Mouse (Mus musculus): ENCODE results near the gene Myo18b. TPM values are rescaled to one million over a fixed set of nuclear protein-coding genes. Genes with fewer than 3 reads are reported as not detected.

The Myo18b gene
- polyA plus RNA-seq, 1 experiment from 2014 or later = 0.80 TPM

GRCm38 (mm10) chr5:112645535-112645934 lies 250.6 kb downstream of the Myo18b start:
- Histone ChIP-seq H3K27me3 (ENCODE audit: insufficient read depth, low read length) (no peaks in the 10 kb centered on the region), H3K4me2 (no peak overlapping the region), H3K36me3 (ENCODE audit: insufficient read depth) (no peaks in the 10 kb centered on the region), H3K4me1 (ENCODE audit: insufficient read depth) (0 out of 2 replicates have a peak, but pooled peaks cover 5% of the 10 kb centered on the region), H3K9ac (no peak overlapping the region), H3K27ac (ENCODE audit: low read depth) (no peak overlapping the region), H3K9me3 (ENCODE audit: low read depth, low read length) (no peaks in the 10 kb centered on the region), H3K4me3 (ENCODE audit: low read depth, low read length) (no peak overlapping the region)
- WGBS = 84% methylated on average over 2 of the region's 2 CpGs
- no peak for TF ChIP-seq CTCF (IDR thresholded peaks at IDR 0.05; ENCODE audit: low read depth)
- DNase-seq (no peak), ATAC-seq (ENCODE audit: insufficient read depth) (no peak)

DNA sequence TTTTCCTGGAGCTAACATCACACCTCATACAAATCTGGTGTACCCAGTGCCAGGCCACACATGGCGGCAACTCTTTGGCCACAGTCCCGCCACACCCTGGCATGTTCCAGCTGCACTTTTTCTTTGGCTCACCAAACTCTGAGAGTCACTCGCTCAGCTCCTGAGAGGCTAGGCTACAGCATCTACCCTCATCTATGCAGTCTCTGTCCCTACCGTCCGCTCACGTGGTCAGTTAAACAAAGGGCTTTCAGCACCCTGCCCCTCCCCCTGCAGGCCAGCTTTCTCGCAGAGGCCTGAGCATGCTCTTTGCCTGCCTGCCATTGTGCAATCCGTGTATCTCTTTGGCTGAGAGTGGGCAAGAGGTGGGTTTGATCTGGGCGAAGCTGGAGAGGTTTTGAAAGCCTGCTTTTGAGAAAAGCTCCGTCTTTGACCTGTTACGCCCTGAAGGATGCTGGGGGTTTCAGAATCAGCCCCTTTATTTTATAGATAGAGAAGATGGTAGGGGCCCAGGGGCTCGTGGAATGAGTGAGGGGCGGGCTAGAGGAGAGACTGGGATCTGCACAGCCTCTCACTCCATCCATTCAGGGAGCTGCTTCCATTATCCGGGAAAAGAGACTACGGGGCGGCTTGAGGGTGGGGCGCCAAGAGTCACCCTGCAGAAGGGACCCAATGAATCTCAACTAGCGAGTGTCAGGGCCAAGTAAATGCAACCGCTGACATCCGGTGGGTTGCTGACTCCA lies 252.5 kb downstream of the Myo18b start:
- Histone ChIP-seq H3K9ac (no peak overlapping the region), H3K4me3 (ENCODE audit: low read depth, low read length) (no peak overlapping the region), H3K9me3 (ENCODE audit: low read depth, low read length) (no peaks in the 10 kb centered on the region), H3K4me1 (ENCODE audit: insufficient read depth) (0 out of 2 replicates have a peak, but pooled peaks cover 5% of the 10 kb centered on the region), H3K27me3 (ENCODE audit: insufficient read depth, low read length) (no peaks in the 10 kb centered on the region), H3K36me3 (ENCODE audit: insufficient read depth) (no peaks in the 10 kb centered on the region), H3K27ac (ENCODE audit: low read depth) (no peak overlapping the region), H3K4me2 (no peak overlapping the region)
- DNase-seq (peak; percentile 68), ATAC-seq (ENCODE audit: insufficient read depth) (0 out of 2 replicates have a peak, but pooled peaks have one; percentile 32)
- WGBS = 45% methylated on average over 20 of the region's 20 CpGs
- no peak for TF ChIP-seq CTCF (IDR thresholded peaks at IDR 0.05; ENCODE audit: low read depth)

DNA sequence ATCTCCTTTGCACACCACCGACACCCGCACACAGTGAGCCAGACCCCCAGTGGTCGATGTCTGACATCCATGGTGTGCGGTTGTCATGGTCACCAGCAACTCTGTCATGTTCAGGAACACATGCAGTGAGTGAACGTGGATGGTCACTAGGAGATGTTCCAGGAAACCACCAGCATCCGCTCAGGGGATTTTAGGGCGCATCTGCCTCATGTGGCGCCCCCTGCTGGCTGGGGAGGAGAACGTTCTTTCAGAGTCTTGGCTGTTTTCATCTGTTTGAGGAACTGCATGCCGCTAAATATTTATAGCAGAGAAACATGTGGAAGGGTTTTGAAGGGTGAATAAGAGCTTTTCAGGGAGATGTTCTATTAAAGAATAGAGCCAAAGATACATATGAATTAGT lies 253.4 kb downstream of the Myo18b start:
- H3K4me3 ChIP-seq (ENCODE audit: low read depth, low read length) = no peak overlapping the region
- TF ChIP-seq CTCF (IDR thresholded peaks at IDR 0.05; ENCODE audit: low read depth) = peak; percentile 73
- no peaks in the 10 kb centered on the region for H3K36me3 ChIP-seq (ENCODE audit: insufficient read depth)
- 52% methylated on average over 10 of the region's 10 CpGs for WGBS
- H3K9me3 ChIP-seq (ENCODE audit: low read depth, low read length) = no peaks in the 10 kb centered on the region
- ATAC-seq (ENCODE audit: insufficient read depth) (no peak), DNase-seq (no peak)
- no peak overlapping the region for H3K4me2 ChIP-seq
- H3K27me3 ChIP-seq (ENCODE audit: insufficient read depth, low read length) = no peaks in the 10 kb centered on the region
- H3K9ac ChIP-seq = no peak overlapping the region
- 0 out of 2 replicates have a peak, but pooled peaks cover 5% of the 10 kb centered on the region for H3K4me1 ChIP-seq (ENCODE audit: insufficient read depth)
- H3K27ac ChIP-seq (ENCODE audit: low read depth) = no peak overlapping the region

DNA sequence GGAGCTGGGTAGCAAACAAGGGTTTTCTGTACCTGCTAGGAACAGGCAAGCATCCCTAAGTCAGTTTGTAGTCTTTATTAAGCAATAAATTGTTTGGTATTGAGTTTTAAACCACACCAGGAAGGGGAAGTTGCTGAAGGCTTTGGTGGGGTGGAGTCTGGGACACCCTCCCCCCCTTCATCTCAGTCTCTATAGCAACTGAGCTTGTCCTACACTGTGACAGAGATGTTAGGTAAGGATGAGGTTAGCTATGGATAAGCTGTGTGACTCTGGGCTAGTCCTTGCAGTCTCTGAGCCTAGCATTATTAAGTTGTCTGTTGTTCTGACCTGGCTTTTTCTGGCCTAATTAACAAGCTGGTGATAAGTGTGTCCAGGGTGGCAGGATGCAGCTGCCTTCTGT lies 254.4 kb downstream of the Myo18b start:
- Histone ChIP-seq H3K9ac (no peak overlapping the region), H3K36me3 (ENCODE audit: insufficient read depth) (no peaks in the 10 kb centered on the region), H3K4me1 (ENCODE audit: insufficient read depth) (0 out of 2 replicates have a peak, but pooled peaks cover 5% of the 10 kb centered on the region), H3K9me3 (ENCODE audit: low read depth, low read length) (no peaks in the 10 kb centered on the region), H3K4me2 (no peak overlapping the region), H3K27me3 (ENCODE audit: insufficient read depth, low read length) (no peaks in the 10 kb centered on the region), H3K4me3 (ENCODE audit: low read depth, low read length) (no peak overlapping the region), H3K27ac (ENCODE audit: low read depth) (no peak overlapping the region)
- DNase-seq (no peak), ATAC-seq (ENCODE audit: insufficient read depth) (no peak)
- TF ChIP-seq CTCF (IDR thresholded peaks at IDR 0.05; ENCODE audit: low read depth) = no peak

GRCm38 (mm10) chr5:112641131-112641530 lies 255.0 kb downstream of the Myo18b start:
- Histone ChIP-seq H3K4me3 (ENCODE audit: low read depth, low read length) (no peak overlapping the region), H3K4me2 (no peak overlapping the region), H3K36me3 (ENCODE audit: insufficient read depth) (no peaks in the 10 kb centered on the region), H3K9ac (no peak overlapping the region), H3K27me3 (ENCODE audit: insufficient read depth, low read length) (no peaks in the 10 kb centered on the region), H3K9me3 (ENCODE audit: low read depth, low read length) (no peaks in the 10 kb centered on the region), H3K27ac (ENCODE audit: low read depth) (no peak overlapping the region), H3K4me1 (ENCODE audit: insufficient read depth) (0 out of 2 replicates have a peak, but pooled peaks cover 5% of the 10 kb centered on the region)
- no peak for DNase-seq
- ATAC-seq (ENCODE audit: insufficient read depth) = no peak
- no peak for TF ChIP-seq CTCF (IDR thresholded peaks at IDR 0.05; ENCODE audit: low read depth)
- 13% methylated on average over 20 of the region's 20 CpGs for WGBS

- WGBS = 27% methylated on average over 13 of the region's 13 CpGs
- H3K4me1 ChIP-seq (ENCODE audit: insufficient read depth) = 0 out of 2 replicates have a peak, but pooled peaks cover 5% of the 10 kb centered on the region
- no peaks in the 10 kb centered on the region for H3K9me3 ChIP-seq (ENCODE audit: low read depth, low read length)
- H3K4me3 ChIP-seq (ENCODE audit: low read depth, low read length) = no peak overlapping the region
- no peak overlapping the region for H3K4me2 ChIP-seq
- ATAC-seq (ENCODE audit: insufficient read depth) (no peak), DNase-seq (peak; percentile 53)
- H3K9ac ChIP-seq = no peak overlapping the region
- H3K36me3 ChIP-seq (ENCODE audit: insufficient read depth) = no peaks in the 10 kb centered on the region
- H3K27ac ChIP-seq (ENCODE audit: low read depth) = no peak overlapping the region
- H3K27me3 ChIP-seq (ENCODE audit: insufficient read depth, low read length) = no peaks in the 10 kb centered on the region
- TF ChIP-seq CTCF (IDR thresholded peaks at IDR 0.05; ENCODE audit: low read depth) = no peak
These were observed 255.5 kb downstream of the Myo18b start for GRCm38 (mm10) chr5:112640651-112641050.

Other genes starting within 250 kb of the Myo18b start
- 14.1 and 15.0 TPM in 2 replicates for gene Grk3, start 119.4 kb upstream of the Myo18b start, polyA plus RNA-seq (2014; fragmentation: Nextera tagmentation; extraction: Ambion mirVana)
- not detected in 2 replicates for gene Crybb2, start 173.8 kb upstream of the Myo18b start, polyA plus RNA-seq (2014; fragmentation: Nextera tagmentation; extraction: Ambion mirVana)
- gene Crybb3, start 185.2 kb upstream of the Myo18b start, polyA plus RNA-seq (2014; fragmentation: Nextera tagmentation; extraction: Ambion mirVana) = 0.46 and 1.1 TPM in 2 replicates